Mouse (Mus musculus): ENCODE results near the gene Wdr19.
"Not testable (repeated sequence)": the region's sequence is repeated elsewhere in the genome, so short reads cannot be mapped to it uniquely, and the experiment has no call there.

The Wdr19 gene

GRCm38 (mm10) chr5:65194441-65194840, 5.1 kb upstream of the Wdr19 start:
- no peak for DNase-seq

- no peak for DNase-seq
Measured at GRCm38 (mm10) chr5:65204726-65205125, 5.2 kb downstream of the Wdr19 start.

- peak; percentile 59 to 61 for DNase-seq
Measured at GRCm38 (mm10) chr5:65213321-65213720, 13.8 kb downstream of the Wdr19 start.

GRCm38 (mm10) chr5:65217305-65218269, 18.1 kb downstream of the Wdr19 start:
- DNase-seq = no peak

GRCm38 (mm10) chr5:65221037-65221436, 21.5 kb downstream of the Wdr19 start:
- no peak for DNase-seq

GRCm38 (mm10) chr5:65224056-65224455, 24.6 kb downstream of the Wdr19 start:
- DNase-seq = no peak

GRCm38 (mm10) chr5:65231289-65232003, 31.9 kb downstream of the Wdr19 start:
- DNase-seq = no peak

- DNase-seq = peak; percentile 47 to 50
Measured at GRCm38 (mm10) chr5:65242740-65243139, 43.2 kb downstream of the Wdr19 start.

- no peak for DNase-seq
Measured at GRCm38 (mm10) chr5:65247296-65247695, 47.8 kb downstream of the Wdr19 start.

GRCm38 (mm10) chr5:65250185-65250855, 50.8 kb downstream of the Wdr19 start:
- DNase-seq = no peak

- DNase-seq = no peak
Measured at GRCm38 (mm10) chr5:65257910-65258505, 58.5 kb downstream of the Wdr19 start.

GRCm38 (mm10) chr5:65273966-65274365, 74.5 kb downstream of the Wdr19 start:
- no peak for DNase-seq

- no peak for DNase-seq
Measured at GRCm38 (mm10) chr5:65279133-65279651, 79.7 kb downstream of the Wdr19 start.

GRCm38 (mm10) chr5:65281216-65281615, 81.7 kb downstream of the Wdr19 start:
- no peak for DNase-seq

- peak; percentile 64 to 69 for DNase-seq
Measured at GRCm38 (mm10) chr5:65284171-65284570, 84.7 kb downstream of the Wdr19 start.

GRCm38 (mm10) chr5:65287751-65288701, 88.5 kb downstream of the Wdr19 start:
- DNase-seq = no peak

- not testable (repeated sequence) for DNase-seq
Measured at GRCm38 (mm10) chr5:65289009-65289408, 89.5 kb downstream of the Wdr19 start.

- DNase-seq = no peak
Measured at GRCm38 (mm10) chr5:65293627-65294026, 94.1 kb downstream of the Wdr19 start.

- DNase-seq = no peak
Measured at GRCm38 (mm10) chr5:65294270-65294669, 94.8 kb downstream of the Wdr19 start.

GRCm38 (mm10) chr5:65298167-65298950, 98.9 kb downstream of the Wdr19 start:
- no peak for DNase-seq

Data from B cell, adult 2 months (primary cell).